Mouse (Mus musculus): Measurements from ENCODE around the gene Vnn3. TPM values are rescaled to one million over a fixed set of nuclear protein-coding genes. Genes with fewer than 3 reads are reported as not detected.

The Vnn3 gene
- polyA plus RNA-seq, 1 experiment from 2014 or later: not detected

GRCm38 (mm10) chr10:23901119-23901518 lies 49.9 kb downstream of the Vnn3 start:
- ATAC-seq (ENCODE audit: insufficient number of reproducible peaks, low FRiP score, low TSS enrichment, low read depth): no peak
- 82% methylated on average over 3 of the region's 3 CpGs for WGBS
- no peak overlapping the region for H3K9ac ChIP-seq

GRCm38 (mm10) chr10:23905661-23906060 lies 54.4 kb downstream of the Vnn3 start:
- no peak overlapping the region for H3K27ac ChIP-seq
- no peak overlapping the region for H3K9ac ChIP-seq
- H3K36me3 ChIP-seq: no peaks in the 10 kb centered on the region
- no peaks in the 10 kb centered on the region for H3K4me1 ChIP-seq
- no peak overlapping the region for H3K4me3 ChIP-seq
- no peak for ATAC-seq (ENCODE audit: insufficient number of reproducible peaks, low FRiP score, low TSS enrichment, low read depth)
- no peak overlapping the region for H3K4me2 ChIP-seq
- WGBS: 89% methylated on average over 1 of the region's 1 CpGs
- H3K9me3 ChIP-seq: no peaks in the 10 kb centered on the region
- H3K27me3 ChIP-seq: no peaks in the 10 kb centered on the region

More at GRCm38 (mm10) chr10:23901119-23901518, 49.9 kb downstream of the Vnn3 start:
- H3K27ac ChIP-seq: no peak overlapping the region
- H3K9me3 ChIP-seq: no peaks in the 10 kb centered on the region
- H3K4me1 ChIP-seq: no peaks in the 10 kb centered on the region
- H3K36me3 ChIP-seq: no peaks in the 10 kb centered on the region
- no peak overlapping the region for H3K4me3 ChIP-seq
- H3K4me2 ChIP-seq: no peak overlapping the region
- H3K27me3 ChIP-seq: no peaks in the 10 kb centered on the region

Other genes with a start within 250 kb of the Vnn3 start
- gene Rps12, start 64.2 kb upstream of the Vnn3 start, polyA plus RNA-seq (2015; fragmentation: Nextera tagmentation; extraction: Ambion mirVana): 171 and 214 TPM in 2 replicates
- gene Slc18b1, start 54.5 kb upstream of the Vnn3 start, polyA plus RNA-seq (2015; fragmentation: Nextera tagmentation; extraction: Ambion mirVana): 14.2 and 16.0 TPM in 2 replicates
- gene Vnn1, start 43.2 kb downstream of the Vnn3 start, polyA plus RNA-seq (2015; fragmentation: Nextera tagmentation; extraction: Ambion mirVana): 0.60 and 0.97 TPM in 2 replicates
- gene Taar1, start 68.9 kb downstream of the Vnn3 start, polyA plus RNA-seq (2015; fragmentation: Nextera tagmentation; extraction: Ambion mirVana): not detected in 2 replicates
- not detected in 2 replicates for gene Taar2, start 87.1 kb downstream of the Vnn3 start, polyA plus RNA-seq (2015; fragmentation: Nextera tagmentation; extraction: Ambion mirVana)
- not detected in 2 replicates for gene Taar3, start 98.1 kb downstream of the Vnn3 start, polyA plus RNA-seq (2015; fragmentation: Nextera tagmentation; extraction: Ambion mirVana)
- not detected in 2 replicates for gene Taar4, start 109.0 kb downstream of the Vnn3 start, polyA plus RNA-seq (2015; fragmentation: Nextera tagmentation; extraction: Ambion mirVana)
- gene Taar5, start 119.2 kb downstream of the Vnn3 start, polyA plus RNA-seq (2015; fragmentation: Nextera tagmentation; extraction: Ambion mirVana): not detected in 2 replicates
- gene Taar6, start 134.2 kb downstream of the Vnn3 start, polyA plus RNA-seq (2015; fragmentation: Nextera tagmentation; extraction: Ambion mirVana): not detected in 2 replicates
- gene Taar7a, start 142.0 kb downstream of the Vnn3 start, polyA plus RNA-seq (2015; fragmentation: Nextera tagmentation; extraction: Ambion mirVana): not detected in 2 replicates
- not detected in 2 replicates for gene Taar7b, start 148.5 kb downstream of the Vnn3 start, polyA plus RNA-seq (2015; fragmentation: Nextera tagmentation; extraction: Ambion mirVana)
- not detected in 2 replicates for gene Taar7d, start 175.8 kb downstream of the Vnn3 start, polyA plus RNA-seq (2015; fragmentation: Nextera tagmentation; extraction: Ambion mirVana)
- gene Taar7e, start 186.2 kb downstream of the Vnn3 start, polyA plus RNA-seq (2015; fragmentation: Nextera tagmentation; extraction: Ambion mirVana): not detected in 2 replicates
- gene Taar7f, start 198.0 kb downstream of the Vnn3 start, polyA plus RNA-seq (2015; fragmentation: Nextera tagmentation; extraction: Ambion mirVana): not detected in 2 replicates
- not detected in 2 replicates for gene Taar8a, start 225.0 kb downstream of the Vnn3 start, polyA plus RNA-seq (2015; fragmentation: Nextera tagmentation; extraction: Ambion mirVana)
- gene Taar8b, start 240.8 kb downstream of the Vnn3 start, polyA plus RNA-seq (2015; fragmentation: Nextera tagmentation; extraction: Ambion mirVana): not detected in 2 replicates